Mouse (Mus musculus) induced T-regulatory cell, adult 2 months (primary cell): ENCODE measurements at regions not wholly inside any gene's neighbourhood (a gene's known extent, or its start where the extent isn't known, plus 50 kb on each side); places are given as distances from the start of the nearest gene placed in this dataset.

Experiments used
- DNase-seq: peaks from one replicate; pipeline ENCODE4 v3.0.0-alpha.2; 2012; ENCODE audit warnings: low read depth

- no peak for DNase-seq
Observed at GRCm38 (mm10) chr17:87501098-87501497, 54.4 kb upstream of the Calm2 start.

- DNase-seq, result peak; percentile 12
Observed at GRCm38 (mm10) chr17:87501687-87502387, 55.1 kb upstream of the Calm2 start.

DNA sequence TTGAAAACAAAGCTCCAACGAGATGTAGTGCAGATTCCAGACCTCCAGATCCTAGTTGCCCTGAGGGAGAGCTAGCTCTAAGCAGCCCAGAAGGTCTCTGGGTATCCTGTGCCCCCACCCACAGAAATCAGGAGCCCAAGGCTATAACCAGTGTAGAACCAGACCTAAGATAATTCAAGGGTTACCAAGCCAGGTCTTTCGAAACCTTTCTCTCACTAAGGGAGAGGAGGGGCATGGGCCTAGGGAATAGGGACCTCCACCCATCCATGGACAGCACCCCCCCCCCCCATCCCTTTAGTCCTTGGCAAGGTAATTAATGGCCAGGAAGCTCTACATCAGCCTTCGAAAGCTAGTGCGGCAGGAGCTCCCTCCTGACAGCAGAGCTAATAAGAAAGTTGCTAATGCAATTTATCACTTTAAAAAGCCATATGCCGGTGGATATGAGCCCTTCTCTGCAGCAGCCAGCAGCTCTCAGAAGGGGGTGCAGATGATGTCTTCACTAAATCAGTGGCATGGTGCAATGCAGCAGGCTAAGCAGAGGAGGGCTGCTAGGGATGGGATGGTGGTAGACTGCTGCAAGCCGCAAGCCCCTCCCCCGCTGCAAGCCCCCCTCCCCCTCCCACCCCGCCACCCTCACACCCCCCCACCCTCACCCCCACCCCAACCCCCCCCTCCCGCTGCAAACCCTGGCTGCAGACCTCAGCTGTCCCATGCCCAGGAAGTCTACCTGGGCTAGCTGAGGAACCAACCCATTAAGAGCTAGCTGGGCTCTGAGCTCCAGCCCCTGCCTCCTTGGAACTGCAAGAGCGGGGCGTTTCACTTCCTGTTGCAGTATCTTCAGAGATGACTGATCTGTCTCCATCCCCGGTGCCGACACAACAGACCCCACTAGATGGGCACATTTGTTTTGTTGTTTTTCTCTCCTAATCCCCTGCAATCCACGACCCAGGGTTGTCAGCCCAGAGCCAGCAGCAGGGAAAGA, 55.9 kb upstream of the Calm2 start:
- DNase-seq, result peak; percentile 46

- no peak for DNase-seq
Observed at GRCm38 (mm10) chr17:87503491-87503890, 56.8 kb upstream of the Calm2 start.

GRCm38 (mm10) chr17:87504960-87505681, 58.4 kb upstream of the Calm2 start:
- DNase-seq, result no peak

GRCm38 (mm10) chr17:87507848-87508247, 61.1 kb upstream of the Calm2 start:
- no peak for DNase-seq

DNA sequence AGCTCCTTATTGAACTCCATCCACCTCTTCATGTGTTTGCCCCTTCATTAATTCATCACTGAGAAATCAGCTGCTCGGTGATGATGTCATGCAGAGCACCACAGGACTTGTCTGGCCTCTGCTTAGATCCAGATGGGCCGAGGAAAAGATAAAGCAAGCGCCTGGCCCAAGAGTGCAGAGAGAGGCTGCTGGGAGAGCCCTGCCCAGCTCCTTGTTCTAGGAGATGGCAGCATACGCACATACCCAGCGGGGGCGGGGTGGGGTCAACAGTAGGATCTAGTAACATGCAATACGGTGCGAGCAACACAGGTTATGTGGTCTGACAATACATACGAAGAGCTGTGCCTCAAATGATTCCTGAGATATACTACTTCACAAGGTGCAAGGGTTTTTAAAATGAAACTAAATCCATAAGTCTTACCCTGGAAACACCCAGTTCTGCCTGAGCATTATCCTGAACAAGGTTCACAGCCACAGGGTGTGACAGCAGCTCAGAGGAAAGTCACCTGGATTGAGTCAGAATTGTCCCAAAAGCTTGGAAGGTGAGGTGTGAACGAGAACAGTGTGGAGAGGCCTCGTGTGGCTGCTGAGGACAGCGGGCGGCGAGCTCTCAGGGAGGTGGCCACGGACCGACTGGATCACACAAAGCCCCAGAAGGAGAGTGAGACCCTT, 62.0 kb upstream of the Calm2 start:
- DNase-seq, result no peak

- no peak for DNase-seq
Observed at GRCm38 (mm10) chr17:87512000-87512611, 65.4 kb upstream of the Calm2 start.

- peak; percentile 33 for DNase-seq
Observed at GRCm38 (mm10) chr17:87513822-87514221, 67.1 kb upstream of the Calm2 start.

- DNase-seq, result no peak
Observed at GRCm38 (mm10) chr17:87514366-87515126, 67.8 kb upstream of the Calm2 start.

DNA sequence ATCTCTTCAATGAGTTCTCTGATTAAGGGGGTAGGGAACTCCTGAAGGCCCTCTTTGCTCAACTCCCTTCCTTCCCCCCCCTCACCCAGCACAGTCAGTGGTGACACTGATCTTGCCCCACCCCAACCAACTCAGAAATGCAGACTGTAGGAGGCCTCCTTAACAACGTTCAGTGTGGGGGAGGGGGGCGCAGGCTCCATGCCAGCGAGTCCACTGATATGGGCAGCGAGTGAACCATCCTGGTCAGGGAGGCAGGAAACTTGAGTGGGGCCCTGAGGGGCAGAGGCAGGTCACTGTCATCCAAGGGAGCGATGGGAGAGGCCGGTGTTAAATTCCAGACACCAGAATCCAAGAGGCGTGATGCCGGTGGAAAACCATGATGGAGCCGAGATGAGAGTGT, 70.5 kb upstream of the Calm2 start:
- no peak for DNase-seq

GRCm38 (mm10) chr17:87519454-87519853, 72.7 kb upstream of the Calm2 start:
- no peak for DNase-seq

DNA sequence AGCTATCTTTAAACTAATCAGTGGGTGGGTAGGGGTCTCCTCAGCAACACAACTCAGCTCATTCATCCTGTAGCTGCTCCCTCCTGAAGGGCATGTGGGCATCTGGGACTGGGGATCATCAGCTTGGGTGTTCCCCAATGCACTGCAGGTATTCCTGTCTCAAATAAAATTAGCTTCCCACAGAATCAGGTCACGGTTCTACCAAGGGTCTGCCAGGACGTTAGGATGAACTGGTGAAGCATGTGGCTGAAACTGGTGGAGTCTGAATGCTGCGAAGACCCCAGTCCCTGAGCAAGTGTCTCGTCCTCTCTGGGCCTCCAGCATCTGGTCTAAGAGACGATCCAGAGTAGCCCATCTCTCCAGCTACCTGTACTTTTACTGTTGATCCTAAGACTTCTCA, 74.1 kb upstream of the Calm2 start:
- no peak for DNase-seq

DNA sequence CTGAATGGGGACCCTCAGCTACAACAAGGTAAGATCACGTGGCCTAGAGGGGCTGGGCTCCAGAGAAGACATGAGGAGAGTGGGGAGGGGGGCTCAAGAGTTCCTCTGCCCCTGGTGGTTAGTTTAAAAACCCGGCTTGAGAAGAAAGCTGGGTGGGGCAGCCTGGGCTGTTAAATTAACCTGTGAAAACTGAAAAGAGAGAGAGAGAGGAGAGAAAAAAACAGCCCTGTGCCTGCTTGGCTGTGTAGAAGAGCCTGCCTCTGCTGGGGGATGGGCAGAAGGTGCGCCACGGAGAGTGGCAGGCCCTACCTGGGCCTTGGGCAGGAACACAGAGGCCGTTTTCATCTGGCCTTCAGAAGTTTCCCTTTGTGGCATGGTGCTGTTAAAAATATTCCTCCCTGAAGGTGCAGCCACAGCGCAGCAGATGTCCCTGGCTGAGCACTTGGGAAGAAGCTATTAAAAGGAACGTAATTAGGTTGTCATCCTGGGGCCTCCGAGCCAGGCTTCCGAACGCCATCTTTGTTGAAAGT, 75.0 kb upstream of the Calm2 start:
- DNase-seq, result no peak

DNA sequence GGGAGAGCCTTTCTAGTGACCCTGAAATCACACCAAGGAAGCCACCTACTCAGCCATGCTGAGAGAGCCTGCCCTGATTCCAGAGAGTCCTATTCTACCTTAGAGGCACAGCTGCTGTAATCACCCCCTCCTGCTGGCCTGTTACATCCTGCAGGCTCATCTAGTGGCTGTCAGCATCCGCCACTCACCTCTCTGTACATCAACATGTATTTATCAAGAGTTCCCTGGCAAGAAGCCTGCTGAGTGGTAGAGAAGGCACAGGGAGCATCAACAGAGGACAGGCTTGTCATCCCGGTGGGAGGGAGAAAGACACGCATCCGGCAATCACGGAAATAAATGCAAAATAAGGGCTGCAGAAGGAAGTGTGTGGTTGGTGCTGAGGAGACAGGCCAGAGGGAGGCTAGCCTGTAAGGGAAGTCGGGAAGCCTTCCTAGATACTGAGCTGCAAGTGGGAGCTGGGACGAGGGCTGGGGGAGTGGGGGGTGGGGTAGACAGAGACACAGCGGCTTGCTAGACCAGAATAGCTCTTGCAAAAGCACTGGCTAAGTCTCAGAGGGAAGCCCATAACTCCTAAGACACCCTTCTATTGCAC, 75.9 kb upstream of the Calm2 start:
- DNase-seq, result no peak

DNA sequence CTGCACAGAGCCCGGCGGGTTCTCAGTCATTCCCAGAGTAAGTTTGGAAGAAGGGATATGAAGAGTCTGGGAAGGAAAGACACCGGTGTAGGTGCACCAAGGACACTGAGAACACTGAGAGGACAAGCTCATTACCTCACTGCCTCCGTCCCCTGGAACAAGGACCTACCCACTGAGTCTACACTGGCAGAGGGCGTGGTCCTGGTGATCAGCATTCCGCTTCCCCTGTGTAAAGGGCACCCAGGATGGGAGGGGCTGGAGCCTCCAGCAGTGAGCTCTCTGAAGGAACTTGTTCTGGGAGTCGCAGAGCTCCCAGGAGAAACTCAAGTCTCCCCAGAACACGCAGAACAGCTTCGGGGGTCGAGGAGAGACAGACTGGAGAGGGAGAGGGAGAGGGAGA, 76.9 kb upstream of the Calm2 start:
- no peak for DNase-seq

DNA sequence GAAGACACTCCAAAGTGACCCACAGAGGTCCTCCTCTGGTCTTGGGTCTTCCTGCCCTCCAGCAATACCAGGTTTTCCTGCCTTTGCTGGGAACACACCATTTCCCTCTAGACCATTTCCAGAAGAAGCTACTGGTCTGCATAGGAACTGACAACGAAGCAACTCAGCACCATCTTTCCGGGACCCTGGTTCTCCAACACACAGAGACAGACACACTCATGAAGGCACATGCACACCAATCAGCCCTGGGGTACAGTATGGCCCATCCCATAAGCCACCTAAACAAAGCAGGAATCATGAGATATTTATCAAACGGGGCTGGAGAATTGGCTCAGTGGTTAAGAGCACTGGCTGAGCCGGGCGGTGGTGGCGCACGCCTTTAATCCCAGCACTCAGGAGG, 80.4 kb upstream of the Calm2 start:
- no peak for DNase-seq

- peak; percentile 72 for DNase-seq
Observed at GRCm38 (mm10) chr17:87530162-87530817, 83.6 kb upstream of the Calm2 start.

GRCm38 (mm10) chr17:87530818-87531410, 84.2 kb upstream of the Calm2 start:
- DNase-seq, result no peak
